Mouse (Mus musculus) thymus, adult 2 months (tissue): Measurements from ENCODE around the gene Cacfd1. TPM values are rescaled to one million over a fixed set of nuclear protein-coding genes. Genes with fewer than 3 reads are reported as not detected.

ENCODE experiments used
- DNase-seq: peaks from one replicate; pipeline ENCODE4 v3.0.0; 2021
- H3K27ac ChIP-seq: fragments of 200-500 bp; 2 replicates; pipeline ENCODE4 v1.5.1; 2012; ENCODE audit warnings: low read length, control low read depth; ENCODE audit not compliant: control insufficient read depth, insufficient read depth
- H3K27me3 ChIP-seq: fragments of 200-500 bp; 2 replicates; pipeline ENCODE4 v1.6.1; 2012; ENCODE audit warnings: mild to moderate bottlenecking, low read length, moderate library complexity, mixed read lengths; ENCODE audit not compliant: control insufficient read depth, insufficient read depth
- H3K36me3 ChIP-seq: fragments of 200-500 bp; 2 replicates; pipeline ENCODE4 v1.6.1; 2012; ENCODE audit warnings: mild to moderate bottlenecking, low read length, moderate library complexity; ENCODE audit not compliant: control insufficient read depth, insufficient read depth
- H3K4me1 ChIP-seq: fragments of 200-500 bp; replicated peaks from 2 replicates; pipeline ENCODE4 v1.6.1; 2012; ENCODE audit warnings: low read length; ENCODE audit not compliant: control insufficient read depth, insufficient read depth
- H3K4me3 ChIP-seq: fragments of 200-500 bp; 2 replicates; pipeline ENCODE4 v1.5.1; 2012; ENCODE audit warnings: mild to moderate bottlenecking, low read length, control low read depth, moderate library complexity; ENCODE audit not compliant: control insufficient read depth, insufficient read depth
- CTCF ChIP-seq: fragments of 200-500 bp; IDR thresholded peaks from 2 replicates; pipeline ENCODE4 v1.5.1; 2012; ENCODE audit warnings: mild to moderate bottlenecking, control low read depth, low read length, moderate library complexity, borderline replicate concordance; ENCODE audit not compliant: control insufficient read depth, poor library complexity, insufficient read depth; ENCODE audit errors: extremely low read depth
- POLR2A ChIP-seq: fragments of 200-500 bp; IDR thresholded peaks from 2 replicates; pipeline ENCODE4 v1.6.1; 2012; ENCODE audit warnings: mild to moderate bottlenecking, low read length, control low read depth, moderate library complexity; ENCODE audit not compliant: control insufficient read depth, poor library complexity, insufficient read depth; ENCODE audit errors: extremely low read depth
- WGBS: fragments of 180-500 bp; shearing (Covaris S2); methylation state at CpG from one replicate; pipeline ENCODE4 v1.1.7; 2018; 5-methylcytosine and 5-hydroxymethylcytosine counted together
- polyA plus RNA-seq: library from polyadenylated mRNA; depleted of rRNA; stranded (reverse); fragments of >200 nt; gene quantifications from 2 replicates; pipeline ENCODE4 v1.2.3, GENCODE M21; 2012; rRNA removed

Cacfd1 gene
- polyA plus RNA-seq, 1 experiment = 58.9 TPM

DNA sequence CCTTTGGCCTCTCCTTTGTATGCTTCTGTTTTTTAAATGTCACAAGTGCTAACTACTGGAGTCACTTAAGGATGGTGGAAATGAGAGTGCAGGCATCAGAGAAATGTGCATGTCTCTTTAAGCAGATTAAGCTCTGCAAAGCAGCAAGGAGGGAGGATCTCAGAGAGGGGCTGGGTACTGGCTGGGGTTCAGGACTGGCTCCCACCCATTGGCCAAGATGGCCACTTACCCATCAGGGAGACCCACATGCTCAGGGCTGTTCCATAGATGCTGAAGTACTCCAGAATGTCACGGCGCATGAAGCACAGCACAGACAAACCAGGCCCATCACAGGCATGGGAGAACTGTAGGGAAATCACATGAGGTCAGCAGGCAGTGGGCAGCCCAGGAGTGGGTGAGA is 57.4 kb downstream of the Cacfd1 start:
- Histone ChIP-seq H3K27me3 (no peaks in the 10 kb centered on the region), H3K4me3 (no peak overlapping the region), H3K4me1 (peaks cover 42% of the 10 kb centered on the region), H3K27ac (no peak overlapping the region), H3K36me3 (no peaks in the 10 kb centered on the region)
- WGBS = 100% methylated on average over 2 of the region's 2 CpGs
- TF ChIP-seq POLR2A (no peak), CTCF (no peak)
- DNase-seq = no peak

DNA sequence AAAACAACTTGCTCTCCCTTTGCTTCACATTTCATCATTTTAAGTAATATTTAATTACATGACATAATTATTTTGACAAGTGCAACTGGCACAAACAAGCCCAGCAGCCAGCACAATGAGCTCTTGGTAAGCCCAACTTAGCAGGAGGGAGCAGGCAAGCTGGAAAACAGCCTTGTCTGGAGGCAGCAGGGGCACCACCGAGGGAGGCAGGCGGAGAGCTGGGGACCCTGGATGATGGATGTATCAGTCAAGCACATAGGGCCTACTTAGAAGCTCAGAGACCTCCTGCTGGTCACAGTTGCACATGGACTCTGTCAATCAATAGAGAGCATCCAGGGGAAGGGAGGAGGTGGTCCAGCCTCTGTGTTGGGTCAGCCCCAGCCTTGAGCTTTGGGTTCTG is 58.3 kb downstream of the Cacfd1 start:
- DNase-seq = no peak
- TF ChIP-seq POLR2A (no peak), CTCF (no peak)
- Histone ChIP-seq H3K4me1 (peaks cover 39% of the 10 kb centered on the region), H3K36me3 (no peaks in the 10 kb centered on the region), H3K27ac (no peak overlapping the region), H3K27me3 (no peaks in the 10 kb centered on the region), H3K4me3 (no peak overlapping the region)
- 90% methylated on average over 2 of the region's 2 CpGs for WGBS

GRCm38 (mm10) chr2:27069646-27070045 is 59.9 kb downstream of the Cacfd1 start:
- no peak for DNase-seq
- Histone ChIP-seq H3K36me3 (no peaks in the 10 kb centered on the region), H3K4me3 (no peak overlapping the region), H3K27me3 (no peaks in the 10 kb centered on the region), H3K27ac (no peak overlapping the region), H3K4me1 (peaks cover 37% of the 10 kb centered on the region)
- WGBS = 62% methylated on average over 3 of the region's 3 CpGs
- TF ChIP-seq CTCF (no peak), POLR2A (no peak)

DNA sequence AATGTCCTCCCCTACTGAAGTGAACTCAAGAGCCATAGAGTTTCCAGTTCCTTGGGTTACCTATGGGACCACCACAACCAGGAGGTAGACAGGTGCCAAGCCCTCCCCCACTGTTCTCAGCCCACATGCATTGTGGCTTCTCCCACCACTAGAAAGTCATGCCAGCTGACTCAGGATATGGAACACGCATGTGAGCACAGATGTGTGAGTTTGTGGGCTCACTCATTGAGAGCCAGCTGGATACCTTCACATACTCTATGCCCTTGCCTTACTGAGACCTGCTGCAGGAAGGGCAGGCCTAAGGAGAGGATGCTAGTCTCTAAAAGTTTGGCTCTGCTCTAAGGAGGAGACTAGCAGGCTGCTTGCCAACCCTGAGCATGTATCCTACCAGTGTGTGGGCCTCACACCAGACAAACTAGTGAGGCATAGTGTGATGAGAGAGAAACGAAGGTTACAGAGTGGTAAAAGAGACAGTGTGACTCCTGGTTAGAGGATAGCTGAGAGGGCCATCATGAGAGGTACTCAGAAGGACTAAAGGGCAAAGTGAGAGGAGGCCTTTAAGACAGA is 60.6 kb downstream of the Cacfd1 start:
- WGBS = 30% methylated on average over 2 of the region's 2 CpGs
- no peak for TF ChIP-seq POLR2A
- TF ChIP-seq CTCF = no peak
- peaks cover 37% of the 10 kb centered on the region for H3K4me1 ChIP-seq
- H3K27ac ChIP-seq = no peak overlapping the region
- no peaks in the 10 kb centered on the region for H3K36me3 ChIP-seq
- peak; percentile 60 for DNase-seq
- H3K27me3 ChIP-seq = no peaks in the 10 kb centered on the region
- H3K4me3 ChIP-seq = no peak overlapping the region

Other genes starting within 250 kb of the Cacfd1 start
- 0.06 TPM in 1 of 2 replicates, not detected in the other for gene Abo, start 144.9 kb upstream of the Cacfd1 start, polyA plus RNA-seq
- gene Surf6, start 107.0 kb upstream of the Cacfd1 start, polyA plus RNA-seq = 20.8 and 23.1 TPM in 2 replicates
- 39.0 and 46.5 TPM in 2 replicates for gene Med22, start 99.2 kb upstream of the Cacfd1 start, polyA plus RNA-seq
- 799 and 817 TPM in 2 replicates for gene Rpl7a, start 99.2 kb upstream of the Cacfd1 start, polyA plus RNA-seq
- 33.8 and 36.4 TPM in 2 replicates for gene Surf2, start 93.6 kb upstream of the Cacfd1 start, polyA plus RNA-seq
- 72.7 and 78.5 TPM in 2 replicates for gene Surf1, start 93.4 kb upstream of the Cacfd1 start, polyA plus RNA-seq
- 410 and 472 TPM in 2 replicates for gene Surf4, start 76.0 kb upstream of the Cacfd1 start, polyA plus RNA-seq
- gene Stkld1, start 75.9 kb upstream of the Cacfd1 start, polyA plus RNA-seq = 0.75 and 0.96 TPM in 2 replicates
- 49.7 and 56.2 TPM in 2 replicates for gene Rexo4, start 45.5 kb upstream of the Cacfd1 start, polyA plus RNA-seq
- gene Adamts13, start 36.5 kb upstream of the Cacfd1 start, polyA plus RNA-seq = 1.1 and 1.2 TPM in 2 replicates
- gene Slc2a6, start 18.1 kb downstream of the Cacfd1 start, polyA plus RNA-seq = 14.0 and 17.5 TPM in 2 replicates
- 0.61 and 0.81 TPM in 2 replicates for gene Mymk, start 62.3 kb downstream of the Cacfd1 start, polyA plus RNA-seq
- gene Adamtsl2, start 69.5 kb downstream of the Cacfd1 start, polyA plus RNA-seq = 16.1 and 16.5 TPM in 2 replicates
- gene Fam163b, start 132.6 kb downstream of the Cacfd1 start, polyA plus RNA-seq = 7.8 and 13.3 TPM in 2 replicates
- 0.41 and 0.69 TPM in 2 replicates for gene Dbh, start 155.3 kb downstream of the Cacfd1 start, polyA plus RNA-seq
- 10.5 and 12.3 TPM in 2 replicates for gene Sardh, start 238.4 kb downstream of the Cacfd1 start, polyA plus RNA-seq